Mouse (Mus musculus) left cerebral cortex, adult 2 months (tissue): ENCODE measurements at regions not wholly inside any gene's neighbourhood (a gene's known extent, or its start where the extent isn't known, plus 50 kb on each side); places are given as distances from the start of the nearest gene placed in this dataset.

Experiments used
- DNase-seq, 2 experiments: peaks; one replicate each; pipeline ENCODE4 v3.0.0; 2021 to 2022; ENCODE audit warnings: low spot score in 2 of 2, mixed read lengths in 1 of 2; ENCODE audit errors: extremely low spot score in 1 of 2
- H3K27ac ChIP-seq: fragments of 200-600 bp; 2 replicates; pipeline ENCODE4 v1.8.1; 2022
- H3K4me3 ChIP-seq: fragments of 200-600 bp; 2 replicates; pipeline ENCODE4 v1.8.1; 2022
- CTCF ChIP-seq: fragments of 200-600 bp; IDR thresholded peaks from 2 replicates; pipeline ENCODE4 v1.8.1; 2022; ENCODE audit warnings: antibody characterized with exemption, mild to moderate bottlenecking, moderate library complexity
- intact Hi-C: fragments of 180-260 bp; cut with DNase I; formaldehyde crosslinking; loops from one replicate; pipeline ENCODE4 v1.15.1; 2025

GRCm38 (mm10) chr9:83300500-83300899 is 140.4 kb downstream of the Lca5 start:
- TF ChIP-seq CTCF = no peak
- DNase-seq = no peak
- no peak overlapping the region for H3K27ac ChIP-seq
- H3K4me3 ChIP-seq = no peak overlapping the region
- intact Hi-C loops = no loop called here

- intact Hi-C loops = no loop called here
- Histone ChIP-seq H3K4me3 (no peak overlapping the region), H3K27ac (no peak overlapping the region)
- no peak for DNase-seq
- no peak for TF ChIP-seq CTCF
Measured at GRCm38 (mm10) chr9:83300044-83300443, 140.9 kb downstream of the Lca5 start.

GRCm38 (mm10) chr9:83299623-83300022 is 141.3 kb downstream of the Lca5 start:
- no peak overlapping the region for H3K4me3 ChIP-seq
- no peak for TF ChIP-seq CTCF
- no peak overlapping the region for H3K27ac ChIP-seq
- no peak for DNase-seq
- intact Hi-C loops = no loop called here

- no peak for DNase-seq
- no peak overlapping the region for H3K4me3 ChIP-seq
- H3K27ac ChIP-seq = no peak overlapping the region
- intact Hi-C loops = no loop called here
- TF ChIP-seq CTCF = no peak
Measured at GRCm38 (mm10) chr9:83295453-83295852, 145.5 kb downstream of the Lca5 start.

- H3K27ac ChIP-seq = no peak overlapping the region
- TF ChIP-seq CTCF = no peak
- DNase-seq = no peak
- intact Hi-C loops = no loop called here
- H3K4me3 ChIP-seq = no peak overlapping the region
Measured at GRCm38 (mm10) chr9:83294441-83294840, 146.5 kb downstream of the Lca5 start.

- DNase-seq = no peak
- Histone ChIP-seq H3K27ac (no peak overlapping the region), H3K4me3 (no peak overlapping the region)
- no peak for TF ChIP-seq CTCF
- intact Hi-C loops = no loop called here
Measured at GRCm38 (mm10) chr9:83284097-83284496, 137.6 kb upstream of the Hmgn3 start.

GRCm38 (mm10) chr9:83283662-83284061 is 137.2 kb upstream of the Hmgn3 start:
- intact Hi-C loops = no loop called here
- H3K27ac ChIP-seq = no peak overlapping the region
- DNase-seq = no peak
- no peak for TF ChIP-seq CTCF
- H3K4me3 ChIP-seq = no peak overlapping the region

GRCm38 (mm10) chr9:83283249-83283648 is 136.8 kb upstream of the Hmgn3 start:
- DNase-seq = no peak
- no peak overlapping the region for H3K4me3 ChIP-seq
- no peak overlapping the region for H3K27ac ChIP-seq
- intact Hi-C loops = no loop called here
- no peak for TF ChIP-seq CTCF

GRCm38 (mm10) chr9:83277791-83278190 is 131.3 kb upstream of the Hmgn3 start:
- intact Hi-C loops = no loop called here
- no peak overlapping the region for H3K4me3 ChIP-seq
- TF ChIP-seq CTCF = no peak

GRCm38 (mm10) chr9:83277356-83277755 is 130.9 kb upstream of the Hmgn3 start:
- Histone ChIP-seq H3K4me3 (no peak overlapping the region), H3K27ac (no peak overlapping the region)
- intact Hi-C loops = no loop called here
- DNase-seq = no peak
- no peak for TF ChIP-seq CTCF

More at GRCm38 (mm10) chr9:83277791-83278190, 131.3 kb upstream of the Hmgn3 start:
- no peak overlapping the region for H3K27ac ChIP-seq
- DNase-seq = no peak

- intact Hi-C loops = no loop called here
- no peak for DNase-seq
- no peak overlapping the region for H3K27ac ChIP-seq
- no peak overlapping the region for H3K4me3 ChIP-seq
- no peak for TF ChIP-seq CTCF
Measured at GRCm38 (mm10) chr9:83276291-83276690, 129.8 kb upstream of the Hmgn3 start.

GRCm38 (mm10) chr9:83273361-83273975 is 127.0 kb upstream of the Hmgn3 start:
- intact Hi-C loops = loop anchor here (1.0 kb wide), 1 partner anchor 13 kb away; no protein-coding TSS in a partner anchor
- no peak for DNase-seq

GRCm38 (mm10) chr9:83265736-83266135 is 119.3 kb upstream of the Hmgn3 start:
- Histone ChIP-seq H3K27ac (no peak overlapping the region), H3K4me3 (no peak overlapping the region)
- no peak; the same call in 1 of the 2 replicates for TF ChIP-seq CTCF
- intact Hi-C loops = no loop called here
- DNase-seq = no peak

More at GRCm38 (mm10) chr9:83273361-83273975, 127.0 kb upstream of the Hmgn3 start:
- no peak; the same call in 1 of the 2 replicates for TF ChIP-seq CTCF
- Histone ChIP-seq H3K4me3 (no peak overlapping the region), H3K27ac (no peak overlapping the region)
